Mouse (Mus musculus): ENCODE measurements around the gene Frmpd1.

DNA sequence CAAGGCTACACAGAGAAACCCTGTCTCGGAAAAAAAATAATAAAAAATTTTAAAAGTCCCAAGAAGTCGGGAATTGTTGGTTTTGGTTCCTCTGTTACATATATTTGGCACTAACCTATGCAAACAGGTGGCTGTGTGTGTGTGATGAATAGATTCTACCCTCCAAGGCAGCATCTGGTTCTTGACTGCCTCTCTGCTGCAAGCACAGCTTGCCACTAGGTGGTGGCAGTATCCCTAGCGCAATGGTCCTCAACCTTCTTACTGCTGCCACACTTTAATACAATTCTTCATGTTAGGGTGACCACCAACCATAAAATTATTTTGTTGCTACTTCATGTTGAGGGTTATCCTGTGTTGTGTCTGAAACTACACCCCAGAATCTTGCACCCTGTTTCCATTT lies 101.6 kb downstream of the Frmpd1 start:
- TF ChIP-seq CTCF (IDR thresholded peaks at IDR 0.05; ENCODE audit: low read depth, low read length) = no peak
- no peak for TF ChIP-seq POLR2A (IDR thresholded peaks at IDR 0.05; ENCODE audit: borderline replicate concordance, low read depth, low read length)
